Mouse (Mus musculus): ENCODE data around the gene Rad54l2. TPM values are rescaled to one million over a fixed set of nuclear protein-coding genes. Genes with fewer than 3 reads are reported as not detected.

Rad54l2 gene
- polyA plus RNA-seq, 1 experiment from 2014 or later = 5.3 TPM

Other genes with a start within 250 kb of the Rad54l2 start
- gene Iqcf3, start 227.6 kb downstream of the Rad54l2 start, polyA plus RNA-seq (2015; fragmentation: Nextera tagmentation; extraction: Ambion mirVana) = not detected in 2 replicates
- not detected in 2 replicates for gene Iqcf4, start 218.2 kb downstream of the Rad54l2 start, polyA plus RNA-seq (2015; fragmentation: Nextera tagmentation; extraction: Ambion mirVana)
- gene Iqcf6, start 162.6 kb downstream of the Rad54l2 start, polyA plus RNA-seq (2015; fragmentation: Nextera tagmentation; extraction: Ambion mirVana) = not detected in 2 replicates
- 11.3 and 12.3 TPM in 2 replicates for gene Grm2, start 133.1 kb downstream of the Rad54l2 start, polyA plus RNA-seq (2015; fragmentation: Nextera tagmentation; extraction: Ambion mirVana)
- gene Tex264, start 103.3 kb downstream of the Rad54l2 start, polyA plus RNA-seq (2015; fragmentation: Nextera tagmentation; extraction: Ambion mirVana) = 86.1 and 91.0 TPM in 2 replicates
- gene Dcaf1, start 32.7 kb upstream of the Rad54l2 start, polyA plus RNA-seq (2015; fragmentation: Nextera tagmentation; extraction: Ambion mirVana) = 15.2 and 20.9 TPM in 2 replicates
- 7.9 and 11.8 TPM in 2 replicates for gene Rbm15b, start 98.2 kb upstream of the Rad54l2 start, polyA plus RNA-seq (2015; fragmentation: Nextera tagmentation; extraction: Ambion mirVana)
- 185 and 188 TPM in 2 replicates for gene Manf, start 102.8 kb upstream of the Rad54l2 start, polyA plus RNA-seq (2015; fragmentation: Nextera tagmentation; extraction: Ambion mirVana)